Comparison of ENCODE assay signal across 10 mouse cellular contexts in the genomic region with DNA sequence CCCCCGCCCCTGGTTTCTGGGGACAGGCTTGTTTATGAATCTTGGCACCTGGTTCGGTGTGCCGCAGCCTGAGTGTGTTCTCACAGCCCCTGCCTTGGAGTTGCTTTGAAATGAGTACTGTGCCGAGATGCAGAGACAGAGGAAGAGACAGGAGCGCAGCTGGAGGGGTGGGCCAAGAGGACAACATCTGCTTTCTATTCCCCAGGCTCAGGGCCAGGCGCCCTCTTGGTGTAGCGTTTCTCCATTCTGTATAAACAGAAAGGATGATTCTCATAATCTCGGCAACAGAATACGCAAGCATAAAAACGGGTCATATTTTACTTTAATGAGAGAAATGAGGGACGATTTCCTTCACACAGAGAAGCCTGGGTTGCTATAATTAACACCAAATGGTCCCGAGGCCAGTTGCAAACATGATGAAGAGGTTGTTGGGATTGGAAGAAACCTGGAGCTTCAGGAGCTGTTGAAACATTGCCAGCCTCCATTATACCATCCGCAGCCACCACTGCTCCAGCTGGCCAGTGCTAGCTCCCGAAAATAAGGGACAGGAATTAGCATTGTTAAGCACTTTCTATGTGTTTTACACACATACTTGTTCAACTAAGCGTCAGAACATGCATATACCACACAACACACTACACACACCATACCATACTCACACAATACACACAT.
DNase-seq lines count a peak whose midpoint lies in the region; ATAC-seq and TF ChIP-seq lines count a peak whose summit lies in the region.
"Had no signal": no experiment of that assay in that cellular context is flagged by ENCODE, and none has a peak within 500 bp of the region (broad histone marks: within the 10 kb centered on the region; RNA-seq: fewer than 3 reads in every experiment).

No protein-coding gene starts in this region.

- H3K27ac ChIP-seq in forebrain, postnatal 0 days (ENCODE audit: low read depth, low read length): no peak overlapping the region
- no peak overlapping the region; the same call in 1 of the 2 replicates for H3K27ac ChIP-seq in forebrain, embryonic 10.5 days
- H3K27ac ChIP-seq in midbrain, embryonic 14.5 days (replicated peaks; ENCODE audit: low read depth, low read length): no peak overlapping the region
- H3K27ac ChIP-seq in midbrain, embryonic 16.5 days (ENCODE audit: low read length): no peak overlapping the region
- peak overlapping the region; percentile 11; the same call in 1 of the 2 replicates for H3K27ac ChIP-seq in intestine, embryonic 16.5 days (ENCODE audit: low read length)

- H3K9ac ChIP-seq in forebrain, postnatal 0 days: no peak overlapping the region
- H3K9ac ChIP-seq in midbrain, embryonic 14.5 days (replicated peaks; ENCODE audit: low read length): no peak overlapping the region
- no peak overlapping the region for H3K9ac ChIP-seq in midbrain, embryonic 16.5 days (ENCODE audit: low read depth, low read length)
- H3K9ac ChIP-seq in intestine, embryonic 16.5 days (ENCODE audit: low read depth, low read length): no peak overlapping the region

- ATAC-seq in forebrain, postnatal 0 days: peak; percentile 45; the same call in 1 of the 2 replicates
- ATAC-seq in midbrain, embryonic 14.5 days (ENCODE audit: low FRiP score, low TSS enrichment): no peak
- ATAC-seq in midbrain, embryonic 16.5 days: no peak
- peak; percentile 60; the same call in 1 of the 2 replicates for ATAC-seq in intestine, embryonic 16.5 days

- no peak overlapping the region for H3K4me2 ChIP-seq in forebrain, postnatal 0 days (ENCODE audit: low read depth)
- no peak overlapping the region for H3K4me2 ChIP-seq in midbrain, embryonic 14.5 days (ENCODE audit: low read length)
- no peak overlapping the region for H3K4me2 ChIP-seq in midbrain, embryonic 16.5 days (ENCODE audit: low read length)
- 0 out of 2 replicates have a peak overlapping the region, but pooled peaks have one; percentile 20 for H3K4me2 ChIP-seq in intestine, embryonic 16.5 days (ENCODE audit: low read depth, low read length)

- H3K9me3 ChIP-seq in forebrain, postnatal 0 days (ENCODE audit: low read length): 0 out of 2 replicates have a peak, but pooled peaks cover 4% of the 10 kb centered on the region
- H3K9me3 ChIP-seq in forebrain, embryonic 10.5 days: no peaks in the 10 kb centered on the region
- no peaks in the 10 kb centered on the region for H3K9me3 ChIP-seq in midbrain, embryonic 14.5 days (ENCODE audit: control insufficient read depth, low read length)
- no peaks in the 10 kb centered on the region for H3K9me3 ChIP-seq in midbrain, embryonic 16.5 days (replicated peaks; ENCODE audit: control insufficient read depth, low read length, poor library complexity, severe bottlenecking)
- H3K9me3 ChIP-seq in intestine, embryonic 16.5 days (ENCODE audit: control insufficient read depth, low read length): no peaks in the 10 kb centered on the region

- H3K4me3 ChIP-seq in forebrain, postnatal 0 days (ENCODE audit: low read depth, low read length): no peak overlapping the region
- no peak overlapping the region for H3K4me3 ChIP-seq in forebrain, embryonic 10.5 days
- no peak overlapping the region for H3K4me3 ChIP-seq in midbrain, embryonic 14.5 days (replicated peaks; ENCODE audit: low read depth, low read length)
- no peak overlapping the region for H3K4me3 ChIP-seq in midbrain, embryonic 16.5 days (ENCODE audit: low read depth, low read length)
- H3K4me3 ChIP-seq in intestine, embryonic 16.5 days (ENCODE audit: low read length): no peak overlapping the region

- DNase-seq in forebrain, postnatal 0 days: no peak
- no peak for DNase-seq in forebrain, embryonic 10.5 days (ENCODE audit: extremely low spot score, low spot score)
- DNase-seq in midbrain, embryonic 14.5 days: peak; percentile 22
- DNase-seq in skeletal muscle tissue, adult 2 months (ENCODE audit: low read depth, low spot score): peak; percentile 49
- no peak for DNase-seq in cerebellum, postnatal 14 days
- no peak for DNase-seq in cerebellum, adult 9-10 months
- DNase-seq: cerebellum, adult 11-12 months; retina, postnatal 1 day had no signal

- no peaks in the 10 kb centered on the region for H3K4me1 ChIP-seq in forebrain, postnatal 0 days (ENCODE audit: insufficient read depth)
- H3K4me1 ChIP-seq in forebrain, embryonic 10.5 days: peaks cover 12% of the 10 kb centered on the region; the same call in 1 of the 2 replicates
- no peaks in the 10 kb centered on the region for H3K4me1 ChIP-seq in midbrain, embryonic 14.5 days (ENCODE audit: control insufficient read depth, insufficient read depth, low read length)
- no peaks in the 10 kb centered on the region for H3K4me1 ChIP-seq in midbrain, embryonic 16.5 days (ENCODE audit: control insufficient read depth, insufficient read depth, low read length)
- H3K4me1 ChIP-seq in intestine, embryonic 16.5 days (ENCODE audit: control insufficient read depth, insufficient read depth, low read length): peaks cover 8% of the 10 kb centered on the region; the same call in 1 of the 2 replicates

- H3K36me3 ChIP-seq in forebrain, postnatal 0 days (ENCODE audit: insufficient read depth): no peaks in the 10 kb centered on the region
- H3K36me3 ChIP-seq in forebrain, embryonic 10.5 days (replicated peaks): no peaks in the 10 kb centered on the region
- no peaks in the 10 kb centered on the region for H3K36me3 ChIP-seq in midbrain, embryonic 14.5 days (ENCODE audit: control insufficient read depth, insufficient read depth, low read length)
- no peaks in the 10 kb centered on the region for H3K36me3 ChIP-seq in midbrain, embryonic 16.5 days (ENCODE audit: control insufficient read depth, insufficient read depth, low read length)
- no peaks in the 10 kb centered on the region for H3K36me3 ChIP-seq in intestine, embryonic 16.5 days (ENCODE audit: control insufficient read depth, insufficient read depth, low read length)

- H3K27me3 ChIP-seq in forebrain, postnatal 0 days (ENCODE audit: insufficient read depth, low read length): no peaks in the 10 kb centered on the region
- H3K27me3 ChIP-seq in forebrain, embryonic 10.5 days (ENCODE audit: poor library complexity, severe bottlenecking): no peaks in the 10 kb centered on the region
- no peaks in the 10 kb centered on the region for H3K27me3 ChIP-seq in midbrain, embryonic 14.5 days (ENCODE audit: control insufficient read depth, insufficient read depth, low read length)
- H3K27me3 ChIP-seq in midbrain, embryonic 16.5 days (ENCODE audit: control insufficient read depth, insufficient read depth, low read depth, low read length): no peaks in the 10 kb centered on the region
- no peaks in the 10 kb centered on the region for H3K27me3 ChIP-seq in intestine, embryonic 16.5 days (replicated peaks; ENCODE audit: control insufficient read depth, insufficient read depth, low read length)

- 57% methylated on average over 15 of the region's 15 CpGs for WGBS in forebrain, postnatal 0 days
- 73% methylated on average over 15 of the region's 15 CpGs for WGBS in forebrain, embryonic 10.5 days
- WGBS in midbrain, embryonic 14.5 days: 79% methylated on average over 15 of the region's 15 CpGs
- 81% methylated on average over 15 of the region's 15 CpGs for WGBS in midbrain, embryonic 16.5 days
- WGBS in intestine, embryonic 16.5 days: 49% methylated on average over 15 of the region's 15 CpGs

- TF ChIP-seq CTCF in forebrain, postnatal 0 days (IDR thresholded peaks at IDR 0.05; ENCODE audit: low read depth): no peak

Comparison
In these comparisons a context has a peak if more than half of its experiments do, and no peak if none do; other contexts are left out.
1. ATAC-seq: peak in forebrain, postnatal 0 days (single experiment) and intestine, embryonic 16.5 days (single experiment); none in midbrain, embryonic 14.5 days (single experiment) and midbrain, embryonic 16.5 days (single experiment).
2. DNase-seq: peak in midbrain, embryonic 14.5 days (single experiment) and skeletal muscle tissue, adult 2 months (single experiment); none in forebrain, postnatal 0 days (single experiment), forebrain, embryonic 10.5 days (single experiment), cerebellum, postnatal 14 days (0 of 2) and cerebellum, adult 9-10 months (single experiment).